Mouse (Mus musculus) spleen, adult 18-20 months (tissue): ENCODE data around the gene Gm7971.
"Not testable (repeated sequence)": the region's sequence is repeated elsewhere in the genome, so short reads cannot be mapped to it uniquely, and the experiment has no call there.

Experiments used
- DNase-seq, 2 experiments: peaks; one replicate each; pipeline ENCODE4 v3.0.0; 2022; ENCODE audit warnings: mixed read lengths in 2 of 2

The Gm7971 gene

GRCm38 (mm10) chr5:95594775-95595174, at the start of gene Gm7971:
TSS of gene Gm7971 (minus strand) at chr5:95594875.
- DNase-seq, result not testable (repeated sequence)
